Mouse (Mus musculus): Measurements from ENCODE around the gene Atp4b. TPM values are rescaled to one million over a fixed set of nuclear protein-coding genes. Genes with fewer than 3 reads are reported as not detected.
A peak's percentile ranks its signal among the peaks of the same experiment; 100 is the strongest.

Atp4b gene
- polyA plus RNA-seq, 1 experiment from 2014 or later, result not detected

DNA sequence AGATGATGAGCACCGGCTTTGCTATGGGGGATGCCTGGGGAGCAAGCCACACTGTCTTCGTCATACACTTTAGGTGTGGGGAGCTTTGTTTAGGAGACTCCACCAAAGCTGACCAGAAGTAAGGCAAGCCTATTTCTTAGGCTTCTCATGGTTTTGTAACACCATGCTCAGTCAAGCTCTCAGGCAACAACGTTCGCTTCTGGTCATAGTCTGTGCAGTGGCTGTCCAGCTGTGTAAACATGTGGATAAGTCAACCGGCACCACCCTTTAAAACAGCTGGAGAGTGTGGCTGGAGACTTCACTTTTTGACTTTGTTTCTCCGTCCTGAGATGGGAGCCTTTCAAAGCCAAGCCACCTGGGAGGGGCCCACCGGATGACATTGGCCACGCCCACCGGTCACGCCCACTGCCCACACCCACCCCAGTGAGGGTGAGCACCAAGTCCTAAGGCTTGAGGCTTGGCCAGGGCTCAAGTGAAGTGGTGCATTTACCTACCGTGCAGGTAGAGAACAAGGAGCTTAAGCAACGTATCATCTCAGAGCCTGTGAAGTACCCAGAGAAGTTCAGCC, 17.3 kb upstream of the Atp4b start:
- ATAC-seq, result no peak
- 58% methylated on average over 12 of the region's 12 CpGs for WGBS

GRCm38 (mm10) chr8:13412891-13413558, 16.4 kb upstream of the Atp4b start:
- H3K27ac ChIP-seq, result no peak overlapping the region
- H3K4me1 ChIP-seq (replicated peaks), result no peaks in the 10 kb centered on the region
- peak; percentile 43; the same call in 1 of the 2 replicates for ATAC-seq
- WGBS, result 64% methylated on average over 13 of the region's 13 CpGs
- no peaks in the 10 kb centered on the region for H3K9me3 ChIP-seq
- H3K36me3 ChIP-seq, result no peaks in the 10 kb centered on the region
- no peak overlapping the region for H3K4me3 ChIP-seq (replicated peaks)
- H3K27me3 ChIP-seq, result no peaks in the 10 kb centered on the region
- H3K4me2 ChIP-seq (replicated peaks), result no peak overlapping the region
- H3K9ac ChIP-seq (replicated peaks), result no peak overlapping the region

More for the DNA sequence above, 17.3 kb upstream of the Atp4b start:
- no peak overlapping the region for H3K27ac ChIP-seq
- no peak overlapping the region for H3K4me3 ChIP-seq (replicated peaks)
- no peaks in the 10 kb centered on the region for H3K36me3 ChIP-seq
- no peaks in the 10 kb centered on the region for H3K4me1 ChIP-seq (replicated peaks)
- no peak overlapping the region for H3K4me2 ChIP-seq (replicated peaks)
- H3K9me3 ChIP-seq, result no peaks in the 10 kb centered on the region
- H3K27me3 ChIP-seq, result no peaks in the 10 kb centered on the region
- no peak overlapping the region for H3K9ac ChIP-seq (replicated peaks)

DNA sequence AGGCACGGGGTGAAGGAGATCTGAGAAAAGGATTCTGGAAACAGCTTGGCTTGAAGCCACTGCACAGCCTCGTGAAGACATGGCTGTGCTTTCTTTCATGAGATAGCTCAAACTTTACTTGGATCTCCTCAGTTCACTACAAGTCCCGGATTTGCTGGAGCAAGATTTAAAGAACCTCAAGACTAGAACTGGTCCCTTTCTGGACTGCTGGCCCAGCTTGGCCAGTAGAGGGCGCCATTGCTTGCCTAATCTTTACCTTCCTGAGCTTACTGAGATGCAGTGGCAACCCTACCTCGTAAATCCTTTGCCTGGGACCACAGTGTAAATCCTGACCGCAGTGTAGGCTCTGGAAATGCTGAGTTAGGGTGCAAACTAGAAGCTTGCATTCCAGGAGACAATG, 15.0 kb upstream of the Atp4b start:
- no peaks in the 10 kb centered on the region for H3K27me3 ChIP-seq
- H3K9me3 ChIP-seq, result no peaks in the 10 kb centered on the region
- H3K36me3 ChIP-seq, result no peaks in the 10 kb centered on the region
- no peak overlapping the region for H3K27ac ChIP-seq
- no peak overlapping the region for H3K4me3 ChIP-seq (replicated peaks)
- peak; percentile 58; the same call in 1 of the 2 replicates for ATAC-seq
- no peaks in the 10 kb centered on the region for H3K4me1 ChIP-seq (replicated peaks)
- no peak overlapping the region for H3K9ac ChIP-seq (replicated peaks)
- WGBS, result 30% methylated on average over 6 of the region's 6 CpGs
- H3K4me2 ChIP-seq (replicated peaks), result no peak overlapping the region

GRCm38 (mm10) chr8:13406011-13406410, 9.4 kb upstream of the Atp4b start:
- Histone ChIP-seq H3K4me1 (replicated peaks) (no peaks in the 10 kb centered on the region), H3K27me3 (no peaks in the 10 kb centered on the region), H3K4me3 (replicated peaks) (no peak overlapping the region), H3K9me3 (no peaks in the 10 kb centered on the region), H3K9ac (replicated peaks) (no peak overlapping the region), H3K36me3 (no peaks in the 10 kb centered on the region), H3K27ac (no peak overlapping the region), H3K4me2 (replicated peaks) (no peak overlapping the region)
- no peak for ATAC-seq
- WGBS, result 55% methylated on average over 5 of the region's 5 CpGs

- Histone ChIP-seq H3K4me3 (replicated peaks) (no peak within 1 kb of the TSS), H3K9me3 (no peaks in the 10 kb centered on the region), H3K4me2 (replicated peaks) (no peak within 1 kb of the TSS), H3K27ac (no peak within 1 kb of the TSS), H3K36me3 (no peaks in the 10 kb centered on the region), H3K9ac (replicated peaks) (no peak within 1 kb of the TSS), H3K27me3 (no peaks in the 10 kb centered on the region), H3K4me1 (replicated peaks) (no peaks in the 10 kb centered on the region)
- 79% methylated on average over 5 of the region's 5 CpGs for WGBS
- no peak for ATAC-seq
Observed at GRCm38 (mm10) chr8:13404666-13405131, 8.1 kb upstream of the Atp4b start, which contains the start of gene Grk1. TSS of gene Grk1 (plus strand) at chr8:13405081.

DNA sequence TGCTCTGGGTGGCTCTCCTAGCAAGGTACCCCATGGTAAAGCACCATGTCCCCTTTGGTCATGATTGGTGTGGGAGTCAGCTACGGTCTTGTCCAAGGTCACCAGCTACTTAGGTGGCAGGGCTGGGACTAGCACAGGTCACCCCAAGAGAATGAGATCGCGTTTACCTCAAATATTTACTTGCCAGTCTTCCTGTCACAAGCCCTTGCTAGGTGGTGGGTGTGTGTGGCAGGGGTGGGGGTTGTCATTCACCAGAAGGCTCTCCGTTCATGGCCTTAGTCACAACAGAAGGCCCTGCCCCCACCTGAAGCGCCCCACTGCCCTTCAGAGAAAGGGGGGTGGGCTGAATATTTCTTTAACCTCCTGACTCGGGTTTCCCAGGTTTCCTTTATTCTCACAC, 6.9 kb upstream of the Atp4b start:
- H3K9me3 ChIP-seq, result no peaks in the 10 kb centered on the region
- no peak overlapping the region for H3K4me3 ChIP-seq (replicated peaks)
- no peak overlapping the region for H3K9ac ChIP-seq (replicated peaks)
- no peak for ATAC-seq
- 79% methylated on average over 6 of the region's 6 CpGs for WGBS
- H3K36me3 ChIP-seq, result no peaks in the 10 kb centered on the region
- H3K4me2 ChIP-seq (replicated peaks), result no peak overlapping the region
- H3K4me1 ChIP-seq (replicated peaks), result no peaks in the 10 kb centered on the region
- H3K27ac ChIP-seq, result no peak overlapping the region
- H3K27me3 ChIP-seq, result no peaks in the 10 kb centered on the region

DNA sequence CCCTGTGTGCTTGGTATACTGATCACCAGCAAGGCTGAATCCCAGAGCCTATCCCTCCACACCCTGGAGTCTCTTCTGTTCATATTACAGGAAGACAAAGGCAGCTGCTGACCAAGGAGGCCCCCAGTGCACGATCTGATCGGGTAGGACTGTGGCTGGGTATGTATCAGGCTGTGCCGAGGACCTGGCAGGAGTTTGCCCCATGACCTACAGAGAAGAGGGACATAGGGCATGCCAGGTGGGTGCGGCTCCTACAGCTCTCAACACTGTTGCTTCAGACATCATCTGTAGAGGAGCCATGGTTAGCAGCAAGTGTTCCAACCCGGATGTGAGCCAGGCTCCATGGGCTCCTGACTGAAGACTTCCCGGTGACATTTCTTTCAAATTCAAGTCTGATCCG, 2.8 kb downstream of the Atp4b start:
- Histone ChIP-seq H3K36me3 (no peaks in the 10 kb centered on the region), H3K9ac (replicated peaks) (no peak overlapping the region), H3K4me3 (replicated peaks) (no peak overlapping the region), H3K4me2 (replicated peaks) (no peak overlapping the region), H3K4me1 (replicated peaks) (no peaks in the 10 kb centered on the region), H3K27me3 (no peaks in the 10 kb centered on the region), H3K9me3 (no peaks in the 10 kb centered on the region), H3K27ac (no peak overlapping the region)
- no peak for ATAC-seq
- 89% methylated on average over 7 of the region's 7 CpGs for WGBS

DNA sequence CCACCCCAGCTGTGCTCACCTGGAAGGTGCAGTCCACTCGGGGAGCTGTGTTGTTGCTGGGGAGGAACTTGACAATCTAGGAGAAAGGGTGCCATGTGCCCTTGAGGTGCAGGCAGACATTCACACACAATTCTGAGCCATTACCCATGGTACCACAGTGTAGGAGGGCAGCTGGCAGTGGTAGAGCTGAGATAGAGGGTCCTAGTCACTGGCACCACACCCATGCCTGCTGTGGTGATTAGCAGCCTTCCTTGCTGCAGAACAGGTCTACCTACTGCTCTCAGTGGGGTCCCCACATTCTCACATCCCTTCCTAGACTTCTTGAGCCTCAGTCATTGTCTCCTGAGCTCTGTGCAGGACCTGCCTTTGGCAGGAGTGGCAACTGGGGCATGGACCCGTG, 7.9 kb downstream of the Atp4b start:
- Histone ChIP-seq H3K4me2 (replicated peaks) (no peak overlapping the region), H3K9ac (replicated peaks) (no peak overlapping the region), H3K9me3 (no peaks in the 10 kb centered on the region), H3K4me1 (replicated peaks) (no peaks in the 10 kb centered on the region), H3K36me3 (no peaks in the 10 kb centered on the region), H3K27me3 (no peaks in the 10 kb centered on the region), H3K27ac (no peak overlapping the region), H3K4me3 (replicated peaks) (no peak overlapping the region)
- WGBS, result 84% methylated on average over 2 of the region's 2 CpGs
- no peak for ATAC-seq

GRCm38 (mm10) chr8:13387728-13388127, 8.9 kb downstream of the Atp4b start:
- Histone ChIP-seq H3K4me2 (replicated peaks) (no peak overlapping the region), H3K27me3 (no peaks in the 10 kb centered on the region), H3K9me3 (no peaks in the 10 kb centered on the region), H3K9ac (replicated peaks) (no peak overlapping the region), H3K36me3 (no peaks in the 10 kb centered on the region), H3K27ac (no peak overlapping the region), H3K4me3 (replicated peaks) (no peak overlapping the region), H3K4me1 (replicated peaks) (no peaks in the 10 kb centered on the region)
- no peak for ATAC-seq
- 89% methylated on average over 8 of the region's 8 CpGs for WGBS

GRCm38 (mm10) chr8:13386366-13386765, 10.3 kb downstream of the Atp4b start:
- H3K4me2 ChIP-seq (replicated peaks), result no peak overlapping the region
- no peak for ATAC-seq
- no peak overlapping the region for H3K9ac ChIP-seq (replicated peaks)
- no peak overlapping the region for H3K4me3 ChIP-seq (replicated peaks)
- peaks cover 1% of the 10 kb centered on the region; the same call in 1 of the 2 replicates for H3K36me3 ChIP-seq
- H3K27me3 ChIP-seq, result no peaks in the 10 kb centered on the region
- no peaks in the 10 kb centered on the region for H3K4me1 ChIP-seq (replicated peaks)
- 79% methylated on average over 13 of the region's 13 CpGs for WGBS
- H3K27ac ChIP-seq, result no peak overlapping the region
- no peaks in the 10 kb centered on the region for H3K9me3 ChIP-seq

- H3K27me3 ChIP-seq, result no peaks in the 10 kb centered on the region
- WGBS, result 95% methylated on average over 4 of the region's 4 CpGs
Observed at GRCm38 (mm10) chr8:13382999-13383398, 13.6 kb downstream of the Atp4b start.

DNA sequence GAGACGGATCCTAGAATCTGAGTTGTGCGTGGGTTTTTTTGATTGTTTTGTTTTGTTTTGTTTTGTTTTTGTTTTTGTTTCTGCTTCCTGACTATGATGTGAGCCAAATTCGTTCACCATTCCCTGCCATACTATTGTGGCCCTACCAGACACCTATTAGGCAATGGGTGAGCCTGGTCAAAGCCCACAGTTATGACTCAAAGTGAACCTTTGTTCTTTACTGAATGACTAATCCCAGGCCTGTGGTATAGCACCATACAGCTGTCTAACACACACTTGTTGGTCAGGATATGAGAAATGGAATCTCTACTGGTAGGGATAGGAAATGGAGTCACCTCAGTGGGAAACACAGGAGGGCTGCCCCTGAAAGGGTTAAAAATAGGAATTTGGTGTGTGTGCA, 14.1 kb downstream of the Atp4b start:
- WGBS, result 91% methylated on average over 3 of the region's 3 CpGs
- H3K27ac ChIP-seq, result no peak overlapping the region
- no peak for ATAC-seq
- H3K4me2 ChIP-seq (replicated peaks), result no peak overlapping the region
- H3K9me3 ChIP-seq, result no peaks in the 10 kb centered on the region
- no peak overlapping the region for H3K9ac ChIP-seq (replicated peaks)
- H3K27me3 ChIP-seq, result no peaks in the 10 kb centered on the region
- H3K36me3 ChIP-seq, result peaks cover 28% of the 10 kb centered on the region
- H3K4me3 ChIP-seq (replicated peaks), result no peak overlapping the region
- H3K4me1 ChIP-seq (replicated peaks), result no peaks in the 10 kb centered on the region

More at GRCm38 (mm10) chr8:13382999-13383398, 13.6 kb downstream of the Atp4b start:
- Histone ChIP-seq H3K9ac (replicated peaks) (no peak overlapping the region), H3K36me3 (peaks cover 26% of the 10 kb centered on the region), H3K4me2 (replicated peaks) (no peak overlapping the region), H3K27ac (no peak overlapping the region), H3K9me3 (no peaks in the 10 kb centered on the region), H3K4me1 (replicated peaks) (no peaks in the 10 kb centered on the region), H3K4me3 (replicated peaks) (no peak overlapping the region)
- no peak for ATAC-seq
